Mouse (Mus musculus) CD8-positive naive resting alpha-beta T cell, adult 2 months (primary cell): ENCODE measurements around the gene Cyb5r3.
"Not testable (repeated sequence)": the region's sequence is repeated elsewhere in the genome, so short reads cannot be mapped to it uniquely, and the experiment has no call there.

Experiments
- DNase-seq, 2 experiments: peaks; one replicate each; pipeline ENCODE4 v3.0.0; 2022; ENCODE audit warnings: low read depth in 2 of 2, low spot score in 2 of 2

Cyb5r3 gene

DNA sequence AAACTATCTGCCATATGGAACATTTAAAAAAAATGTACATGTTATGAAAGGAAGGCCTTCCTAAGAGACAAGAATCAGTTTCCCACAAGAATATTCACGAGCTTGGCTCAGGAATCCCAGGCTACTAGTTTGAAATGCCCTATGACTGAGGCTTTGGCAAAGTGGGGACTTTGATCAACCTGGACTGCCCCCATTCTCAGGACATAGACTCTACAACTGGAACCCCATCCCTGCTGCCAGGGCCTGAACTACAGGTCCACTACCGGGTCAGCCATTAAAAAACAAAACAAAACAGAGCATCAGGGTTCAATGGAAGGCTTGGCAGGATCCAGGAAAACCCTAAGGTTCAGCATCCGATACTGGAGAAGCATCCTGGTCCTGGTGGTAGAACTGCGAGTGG lies 21.7 kb downstream of the Cyb5r3 start:
- DNase-seq = no peak

- DNase-seq = no peak
Measured at GRCm38 (mm10) chr15:83150073-83150442, 22.3 kb downstream of the Cyb5r3 start.

GRCm38 (mm10) chr15:83149196-83150072 lies 23.0 kb downstream of the Cyb5r3 start, which contains the start of gene Poldip3:
Gene Poldip3 (minus strand): TSS chr15:83149384.
- peak; percentile 99 for DNase-seq

DNA sequence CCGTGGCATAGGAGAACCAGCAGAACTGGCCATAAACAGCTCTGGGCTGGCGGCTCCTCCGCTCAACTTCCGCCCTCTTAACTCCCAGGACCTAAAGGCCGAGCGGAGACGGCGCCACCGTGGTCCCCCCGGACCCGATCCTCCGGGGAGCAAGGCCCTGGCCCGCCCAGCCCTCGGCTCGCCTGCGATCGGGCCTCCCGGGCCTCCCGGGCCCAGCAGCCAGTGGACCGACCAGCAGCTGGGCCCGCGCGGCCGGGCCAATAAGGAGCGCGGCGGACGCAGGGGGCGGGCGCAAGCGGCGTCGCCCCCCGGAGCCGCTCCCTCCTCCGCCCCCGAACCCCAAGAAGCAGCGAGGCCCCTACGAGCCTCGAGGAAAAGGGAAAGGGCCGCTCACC lies 23.6 kb downstream of the Cyb5r3 start:
- DNase-seq = no peak

DNA sequence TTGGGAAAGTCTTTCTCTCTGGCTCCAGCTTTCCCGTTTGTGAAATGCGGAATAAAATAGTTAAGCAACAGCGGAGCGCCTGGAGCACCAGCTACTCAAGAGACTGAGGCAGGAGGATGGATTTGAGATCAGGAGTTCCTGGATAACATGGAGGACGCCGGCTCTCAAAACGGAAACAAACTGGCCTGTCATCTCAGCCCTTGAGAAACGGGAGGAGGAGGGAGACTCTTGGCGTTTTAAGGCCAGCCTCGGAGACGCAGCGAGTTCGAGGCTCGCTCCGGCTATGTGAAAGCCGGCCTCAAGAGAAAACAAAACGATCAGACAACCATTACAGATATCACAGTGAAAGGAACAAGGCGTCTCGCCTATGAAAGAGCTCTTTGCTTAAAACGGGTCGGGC lies 24.0 kb downstream of the Cyb5r3 start:
- DNase-seq = no peak

GRCm38 (mm10) chr15:83145541-83145940 lies 26.9 kb downstream of the Cyb5r3 start:
- no peak for DNase-seq

DNA sequence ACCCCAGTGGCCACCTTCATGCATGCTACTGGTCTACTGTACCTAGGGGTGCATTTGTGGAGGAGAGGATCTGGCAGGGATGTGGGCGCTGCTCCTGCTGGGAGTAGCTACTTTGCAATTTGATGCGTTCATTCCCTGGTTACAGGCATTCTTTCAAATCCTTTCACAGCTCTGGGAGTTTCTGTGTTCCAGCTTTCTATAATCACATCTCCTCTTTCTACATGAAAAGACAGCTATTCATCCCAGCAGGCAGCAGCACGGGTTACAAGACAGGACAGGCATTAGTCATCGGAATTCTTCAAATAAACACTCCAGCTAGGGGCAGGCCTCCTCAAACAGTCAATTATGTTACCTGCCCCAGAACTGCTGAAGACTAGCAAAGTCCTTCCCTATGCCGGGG lies 29.5 kb downstream of the Cyb5r3 start:
- DNase-seq = no peak

- DNase-seq = no peak
Measured at GRCm38 (mm10) chr15:83135654-83136053, 36.7 kb downstream of the Cyb5r3 start.

GRCm38 (mm10) chr15:83134671-83135070 lies 37.7 kb downstream of the Cyb5r3 start:
- DNase-seq = no peak

DNA sequence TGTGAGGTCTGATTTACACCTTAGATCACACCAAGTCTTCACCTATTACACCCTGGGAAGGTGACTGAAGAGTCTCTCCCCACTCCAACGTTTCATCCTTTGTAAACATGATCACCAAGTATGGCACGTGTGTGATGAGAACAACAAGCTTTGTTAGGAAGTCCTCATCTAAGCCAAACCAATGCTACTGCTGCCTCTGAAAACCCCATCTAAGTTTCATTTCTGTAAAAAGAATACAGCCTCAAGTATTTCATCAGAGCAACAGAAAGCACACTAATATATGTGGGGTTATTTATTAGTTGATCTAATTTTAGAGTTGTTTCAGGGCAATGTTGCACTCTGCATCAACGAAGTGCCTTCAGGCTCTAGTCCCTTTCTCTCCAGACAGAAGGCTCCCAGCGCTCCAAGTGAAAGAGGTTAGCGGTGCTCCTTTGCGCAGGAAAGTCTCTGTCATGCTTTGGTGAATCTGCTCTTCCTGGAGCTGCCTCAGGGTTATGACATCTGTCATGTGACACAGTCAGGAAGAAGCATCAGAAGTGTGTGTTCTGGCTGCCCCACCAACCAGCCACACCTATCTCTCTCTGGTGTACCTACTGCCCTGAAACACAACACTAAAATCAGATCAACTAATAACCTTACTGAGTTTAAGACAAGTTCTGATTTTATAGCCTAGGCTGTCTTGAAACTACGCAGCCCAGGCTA lies 42.7 kb downstream of the Cyb5r3 start:
- no peak for DNase-seq

DNA sequence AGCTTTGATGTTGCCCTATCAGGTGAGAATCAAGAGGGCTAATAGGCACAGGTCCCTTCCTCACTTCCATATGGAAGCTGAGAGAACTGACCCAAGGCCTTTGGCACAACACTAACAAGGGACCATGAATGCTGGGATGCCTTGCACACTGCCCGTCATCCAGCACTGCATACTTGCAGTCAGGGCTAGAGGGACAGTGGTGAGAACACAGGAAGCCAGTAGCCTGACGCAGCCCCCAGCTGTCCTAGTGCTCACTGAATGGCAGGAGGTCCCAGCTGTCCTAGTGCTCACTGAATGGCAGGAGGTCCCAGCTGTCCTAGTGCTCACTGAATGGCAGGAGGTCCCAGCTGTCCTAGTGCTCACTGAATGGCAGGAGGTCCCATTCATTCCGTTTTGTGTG lies 45.4 kb downstream of the Cyb5r3 start:
- not testable (repeated sequence) for DNase-seq

DNA sequence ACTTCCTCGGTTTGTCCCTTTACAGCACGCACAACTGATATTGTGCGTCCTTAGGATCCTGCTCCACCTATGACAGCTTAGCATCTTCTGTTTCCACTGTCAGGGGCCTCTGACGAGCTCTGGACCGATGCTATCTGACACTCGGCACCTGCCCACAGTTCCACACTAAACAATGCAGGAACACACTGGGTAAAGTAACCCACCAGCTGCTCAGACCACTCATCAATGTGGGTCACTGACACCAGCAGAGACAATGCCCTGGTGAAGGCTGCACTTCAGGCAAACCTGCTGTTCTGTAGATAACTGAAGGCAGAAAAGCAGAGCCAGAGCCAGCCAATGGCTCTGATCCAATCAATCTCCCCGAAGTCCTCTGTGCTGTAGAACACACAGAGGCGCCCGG lies 45.8 kb downstream of the Cyb5r3 start:
- DNase-seq = no peak

DNA sequence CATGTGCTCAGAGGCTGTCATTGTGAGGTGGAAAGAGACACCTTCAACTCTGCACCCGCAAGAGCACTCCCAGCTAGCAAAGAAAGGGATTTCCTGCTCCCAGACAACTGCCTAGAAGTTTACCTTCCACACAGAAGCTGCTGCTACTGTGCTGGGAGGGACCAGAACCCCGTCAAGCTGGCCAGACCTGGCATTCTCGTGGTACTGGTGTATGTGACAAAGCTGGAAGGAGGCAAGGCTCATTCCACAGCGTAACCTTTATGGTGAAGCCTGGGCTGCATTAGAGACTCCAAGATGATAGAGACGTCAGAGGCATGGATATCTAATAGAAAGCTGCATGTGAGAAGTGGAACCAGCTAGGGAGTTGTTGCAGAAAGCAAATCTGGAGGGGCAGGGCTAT lies 47.8 kb downstream of the Cyb5r3 start:
- no peak for DNase-seq

DNA sequence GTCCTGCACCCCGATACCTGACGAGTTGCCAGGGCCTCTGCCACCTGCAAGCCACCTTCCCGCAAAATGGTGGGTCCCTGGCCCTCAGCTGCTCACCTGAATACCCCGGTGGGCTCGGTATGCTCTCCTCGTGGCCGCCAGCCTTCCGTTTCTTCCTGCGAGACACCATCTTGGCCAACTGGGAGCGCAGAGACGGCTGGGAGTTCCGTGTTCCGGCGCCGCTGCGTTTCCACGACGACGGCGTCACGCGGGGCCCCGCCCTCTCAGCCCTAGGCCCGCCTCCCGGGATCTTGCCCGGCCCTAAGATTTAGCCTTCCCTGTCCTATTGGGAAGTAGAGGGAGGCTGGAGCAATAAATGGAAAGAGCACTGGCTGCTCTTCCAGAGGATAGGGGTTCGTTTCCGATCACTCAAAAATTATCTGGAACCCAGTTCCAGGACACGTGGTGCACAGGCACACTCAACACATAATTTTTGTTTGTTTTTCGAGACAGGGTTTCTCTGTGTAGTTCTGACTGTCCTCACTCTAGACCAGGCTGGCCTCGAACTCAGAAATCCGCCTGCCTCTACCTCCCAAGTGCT lies 49.7 kb downstream of the Cyb5r3 start, which contains the start of gene Rrp7a:
Gene Rrp7a, minus strand, starts transcription at position 236 of the 580 bp plus-strand sequence.
- DNase-seq = peak; percentile 60 to 71

GRCm38 (mm10) chr15:83121709-83122565 lies 50.5 kb downstream of the Cyb5r3 start:
- DNase-seq = peak; percentile 23 to 40

GRCm38 (mm10) chr15:83118360-83118759 lies 54.0 kb downstream of the Cyb5r3 start:
- no peak for DNase-seq

DNA sequence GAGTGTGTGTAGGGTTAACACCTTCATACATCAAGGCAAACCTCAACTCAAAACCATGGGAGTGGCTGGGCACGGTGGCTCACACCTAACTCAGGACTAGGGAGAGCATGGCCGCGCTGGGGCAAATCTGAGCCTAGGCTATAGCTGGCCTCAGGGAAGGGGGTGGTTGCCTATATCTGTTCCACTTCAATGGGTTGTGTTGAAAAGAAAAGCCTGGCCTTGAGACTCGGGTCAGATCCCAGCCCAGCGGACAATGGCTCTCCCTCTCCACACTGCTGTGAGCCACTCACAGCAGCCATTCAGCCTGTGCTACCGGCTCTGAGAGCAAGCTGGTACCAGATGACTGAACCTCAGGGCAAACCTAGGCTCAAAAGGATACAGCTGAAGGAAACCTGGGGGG lies 57.3 kb downstream of the Cyb5r3 start:
- DNase-seq = no peak

DNA sequence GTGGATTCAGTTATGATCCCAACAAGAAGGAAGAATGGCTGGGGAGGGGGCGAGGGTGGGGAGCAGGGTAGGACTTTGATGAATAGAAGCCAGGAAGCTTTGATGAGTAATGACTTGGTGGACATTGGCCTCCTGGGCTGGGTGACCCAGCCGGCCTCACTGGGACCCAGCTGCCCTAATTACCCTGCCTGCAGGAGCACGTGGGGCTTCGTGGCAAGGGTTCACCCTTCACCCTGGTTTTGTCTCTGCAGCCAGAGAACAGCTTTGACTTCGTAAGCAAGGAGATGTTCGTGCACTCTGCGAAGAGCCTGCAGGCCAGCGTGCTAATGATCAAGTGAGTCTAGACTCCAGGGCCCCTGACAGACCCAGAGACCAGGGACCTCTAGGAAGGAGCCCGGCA lies 58.3 kb downstream of the Cyb5r3 start:
- no peak for DNase-seq

DNA sequence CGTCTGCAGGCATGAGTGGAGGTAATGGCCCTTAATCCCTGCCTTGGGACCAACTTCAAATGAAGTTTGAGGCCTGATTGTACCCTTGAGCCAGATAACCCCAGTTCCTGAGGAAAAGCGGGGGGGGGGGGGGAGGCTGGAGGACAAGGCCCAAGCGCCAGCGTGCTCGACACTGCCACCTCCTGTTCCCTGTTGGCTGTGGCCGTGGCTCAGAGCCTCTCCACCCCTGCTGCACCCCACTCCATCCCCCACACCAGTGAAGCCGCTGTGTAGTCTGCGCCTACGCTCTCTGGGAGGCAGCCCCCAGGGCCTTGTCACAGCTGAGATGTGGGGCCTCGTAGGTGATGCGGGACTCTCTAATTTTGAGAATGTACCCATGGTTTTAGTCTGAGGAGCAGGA lies 59.5 kb downstream of the Cyb5r3 start:
- DNase-seq = peak; percentile 32 to 51

- no peak for DNase-seq
Measured at GRCm38 (mm10) chr15:83111874-83112273, 60.5 kb downstream of the Cyb5r3 start.

- no peak for DNase-seq
Measured at GRCm38 (mm10) chr15:83111290-83111689, 61.1 kb downstream of the Cyb5r3 start.
